Mouse (Mus musculus) kidney, adult 2 months (tissue): Measurements from ENCODE around the gene Arhgef15. TPM values are rescaled to one million over a fixed set of nuclear protein-coding genes. Genes with fewer than 3 reads are reported as not detected.

Experiments used
- DNase-seq: peaks from one replicate; pipeline ENCODE4 v3.0.0; 2021
- H3K27ac ChIP-seq: fragments of 200-500 bp; 2 replicates; pipeline ENCODE4 v1.5.1; 2012; ENCODE audit warnings: low read depth, low read length, control low read depth, inconsistent platforms; ENCODE audit not compliant: insufficient read depth
- H3K27me3 ChIP-seq: fragments of 200-500 bp; replicated peaks from 2 replicates; pipeline ENCODE4 v1.6.1; 2012; ENCODE audit warnings: mild to moderate bottlenecking, moderate library complexity, low read length, inconsistent platforms; ENCODE audit not compliant: control insufficient read depth, insufficient read depth
- H3K36me3 ChIP-seq: fragments of 200-500 bp; 2 replicates; pipeline ENCODE4 v1.6.1; 2012; ENCODE audit warnings: mild to moderate bottlenecking, moderate library complexity, low read length, inconsistent platforms; ENCODE audit not compliant: control insufficient read depth, insufficient read depth
- H3K4me1 ChIP-seq: fragments of 200-500 bp; 2 replicates; pipeline ENCODE4 v1.6.1; 2011; ENCODE audit warnings: low read length; ENCODE audit not compliant: control insufficient read depth, insufficient read depth
- H3K4me3 ChIP-seq: fragments of 200-500 bp; 2 replicates; pipeline ENCODE4 v1.5.1; 2011; ENCODE audit warnings: mild to moderate bottlenecking, low read depth, low read length, control low read depth; ENCODE audit not compliant: insufficient read depth
- CTCF ChIP-seq: fragments of 200-500 bp; conservative IDR thresholded peaks from 2 replicates; pipeline ENCODE4 v1.5.1; 2011; ENCODE audit warnings: low read depth, mild to moderate bottlenecking, control low read depth, low read length, moderate library complexity, mixed read lengths; ENCODE audit not compliant: insufficient read depth, insufficient read length
- POLR2A ChIP-seq: fragments of 200-500 bp; IDR thresholded peaks from one replicate; pipeline ENCODE4 v1.6.1; 2011; ENCODE audit warnings: low read depth, low read length, control low read depth
- WGBS: fragments of 180-500 bp; shearing (Covaris S2); methylation state at CpG from one replicate; pipeline ENCODE4 v1.1.7; 2018; 5-methylcytosine and 5-hydroxymethylcytosine counted together
- polyA plus RNA-seq: library from polyadenylated mRNA; depleted of rRNA; stranded (reverse); fragments of >200 nt; gene quantifications from 2 replicates; pipeline ENCODE4 v1.2.3, GENCODE M21; 2012

The Arhgef15 gene
- polyA plus RNA-seq, 1 experiment: 38.2 TPM

DNA sequence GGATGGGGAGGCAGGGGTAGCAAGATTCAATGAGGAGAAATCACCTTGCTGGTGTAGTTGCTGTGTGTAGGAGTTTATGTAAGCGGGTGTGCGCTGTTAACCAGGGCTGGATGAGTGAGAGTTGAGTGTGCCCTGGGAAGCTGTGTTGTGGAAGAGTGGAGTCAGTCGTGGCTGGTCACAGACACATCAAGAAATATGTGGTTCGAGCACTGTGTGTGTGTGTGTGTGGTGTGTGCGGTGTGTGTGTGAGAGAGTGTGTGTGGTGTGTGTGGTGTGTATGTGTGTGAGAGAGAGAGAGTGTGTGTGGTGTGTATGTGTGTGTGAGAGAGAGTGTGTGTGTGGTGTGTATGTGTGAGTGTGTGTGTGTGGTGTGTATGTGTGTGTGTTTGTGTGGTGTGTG is 1.8 kb downstream of the Arhgef15 start:
- TF ChIP-seq POLR2A (no peak), CTCF (no peak)
- H3K4me3 ChIP-seq: peak overlapping the region; percentile 46
- H3K36me3 ChIP-seq: no peaks in the 10 kb centered on the region
- DNase-seq: no peak
- H3K4me1 ChIP-seq: no peaks in the 10 kb centered on the region
- 56% methylated on average over 5 of the region's 5 CpGs for WGBS
- peak overlapping the region; percentile 71 for H3K27ac ChIP-seq
- H3K27me3 ChIP-seq: no peaks in the 10 kb centered on the region

DNA sequence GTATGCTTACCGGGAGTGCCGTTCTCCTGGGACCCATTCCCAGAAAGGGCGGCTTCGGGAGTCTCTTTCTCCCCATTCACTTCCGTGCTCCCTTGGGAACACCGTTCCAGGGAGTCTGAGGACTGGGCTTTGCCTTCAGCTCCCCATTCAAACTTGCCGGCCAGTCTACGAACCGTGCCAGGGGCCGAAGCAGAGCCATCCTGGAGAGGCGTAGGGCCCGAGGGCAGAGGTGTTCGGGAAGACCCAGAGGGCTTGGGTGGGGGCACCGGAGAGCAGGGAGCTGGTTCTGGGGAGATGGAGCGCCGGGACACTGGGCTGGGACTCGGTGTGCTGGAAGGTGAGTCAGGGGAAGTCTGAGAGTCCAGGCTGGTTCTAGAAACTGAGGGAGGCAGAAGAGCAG is 2.9 kb downstream of the Arhgef15 start:
- H3K27ac ChIP-seq: no peak overlapping the region
- WGBS: 7% methylated on average over 17 of the region's 17 CpGs
- no peak for DNase-seq

DNA sequence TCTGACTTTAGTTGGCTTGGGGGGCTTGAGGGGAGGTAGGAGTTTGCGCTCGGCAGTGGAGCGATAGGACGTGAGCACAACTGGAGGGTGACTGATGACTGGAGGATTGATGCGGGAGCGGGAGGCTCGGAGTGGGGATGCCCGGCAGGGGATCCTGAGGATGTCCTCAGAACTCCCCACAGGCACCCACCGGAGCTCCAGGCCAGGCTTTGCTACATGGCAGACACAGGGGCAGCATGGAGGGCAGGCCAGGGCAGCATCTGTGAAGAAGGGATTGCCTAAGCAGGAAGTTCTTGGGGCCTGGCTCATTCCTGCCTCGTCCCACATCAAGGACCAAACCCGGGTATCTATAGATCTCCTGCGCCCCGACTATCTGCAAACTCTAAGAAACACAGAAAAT is 3.4 kb downstream of the Arhgef15 start:
- H3K27me3 ChIP-seq: no peaks in the 10 kb centered on the region
- no peak for DNase-seq
- H3K27ac ChIP-seq: no peak overlapping the region
- H3K4me3 ChIP-seq: peak overlapping the region; percentile 9; the same call in 1 of the 2 replicates
- no peaks in the 10 kb centered on the region for H3K4me1 ChIP-seq
- 41% methylated on average over 13 of the region's 13 CpGs for WGBS
- TF ChIP-seq POLR2A (no peak), CTCF (no peak)
- no peaks in the 10 kb centered on the region for H3K36me3 ChIP-seq

More for the DNA sequence above, 2.9 kb downstream of the Arhgef15 start:
- no peaks in the 10 kb centered on the region for H3K36me3 ChIP-seq
- H3K27me3 ChIP-seq: no peaks in the 10 kb centered on the region
- H3K4me1 ChIP-seq: no peaks in the 10 kb centered on the region
- peak overlapping the region; percentile 33 for H3K4me3 ChIP-seq
- TF ChIP-seq POLR2A: no peak
- TF ChIP-seq CTCF: no peak

DNA sequence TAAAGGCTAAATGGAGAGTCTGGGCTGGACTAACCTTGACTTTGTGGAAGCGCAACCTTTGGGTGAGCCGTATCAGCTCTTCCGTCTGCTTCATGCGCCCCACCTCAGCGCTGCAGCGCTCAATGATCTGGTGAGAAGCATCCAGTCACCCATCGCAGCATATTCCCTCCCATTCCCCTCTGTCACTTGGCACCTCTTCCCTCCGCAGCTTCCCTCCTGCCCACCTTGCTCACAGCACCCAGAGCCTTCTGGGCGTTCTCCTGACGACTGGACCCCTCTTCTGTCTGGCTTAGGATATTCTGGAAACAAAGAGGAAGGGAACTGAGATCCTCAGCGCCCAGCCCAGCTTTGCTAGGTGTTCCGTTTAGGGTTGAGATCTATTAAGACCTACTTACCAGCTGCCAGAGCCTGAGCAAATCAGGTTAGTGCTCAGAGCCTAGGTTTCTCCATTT is 9.7 kb downstream of the Arhgef15 start:
- TF ChIP-seq CTCF (no peak), POLR2A (no peak)
- Histone ChIP-seq H3K27me3 (no peaks in the 10 kb centered on the region), H3K4me1 (0 out of 2 replicates have a peak, but pooled peaks cover under 1% of the 10 kb centered on the region), H3K4me3 (no peak overlapping the region), H3K27ac (no peak overlapping the region), H3K36me3 (no peaks in the 10 kb centered on the region)
- no peak for DNase-seq
- WGBS: 34% methylated on average over 12 of the region's 12 CpGs

DNA sequence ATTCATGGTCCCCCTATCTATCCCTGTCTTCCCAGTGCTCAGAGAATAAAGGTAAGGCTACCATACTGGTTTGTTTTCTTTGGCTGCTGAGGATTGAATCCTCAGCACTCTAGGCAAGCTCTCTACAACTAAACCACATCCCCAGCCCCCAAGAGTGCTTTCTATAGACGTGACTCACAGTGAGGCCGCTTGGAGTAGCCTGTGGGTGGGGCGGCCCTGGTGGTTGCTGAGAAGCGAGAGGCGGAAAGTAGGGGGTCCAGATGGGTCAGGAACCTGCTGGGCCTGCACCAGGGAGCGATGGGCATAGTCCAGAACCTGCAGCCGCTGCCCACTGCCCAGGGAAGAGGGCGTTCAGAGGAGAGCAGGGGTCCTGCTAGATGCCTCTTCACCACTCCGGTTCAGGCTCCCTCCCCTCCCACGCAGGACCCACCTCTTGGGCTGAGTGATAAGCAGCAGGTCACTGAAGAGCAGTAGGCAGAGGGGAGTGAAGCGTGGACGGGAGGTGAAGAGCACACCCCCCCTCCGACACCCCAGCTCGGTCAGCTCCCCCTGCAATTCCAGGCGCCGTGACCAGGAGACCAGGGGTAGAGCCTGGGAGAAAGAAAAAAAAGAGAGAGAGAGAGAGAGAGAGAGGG is 10.4 kb downstream of the Arhgef15 start:
- TF ChIP-seq CTCF (no peak), POLR2A (no peak)
- WGBS: 43% methylated on average over 14 of the region's 16 CpGs
- DNase-seq: no peak
- Histone ChIP-seq H3K4me1 (peaks cover 6% of the 10 kb centered on the region; the same call in 1 of the 2 replicates), H3K27me3 (no peaks in the 10 kb centered on the region), H3K4me3 (no peak overlapping the region), H3K27ac (no peak overlapping the region), H3K36me3 (no peaks in the 10 kb centered on the region)

DNA sequence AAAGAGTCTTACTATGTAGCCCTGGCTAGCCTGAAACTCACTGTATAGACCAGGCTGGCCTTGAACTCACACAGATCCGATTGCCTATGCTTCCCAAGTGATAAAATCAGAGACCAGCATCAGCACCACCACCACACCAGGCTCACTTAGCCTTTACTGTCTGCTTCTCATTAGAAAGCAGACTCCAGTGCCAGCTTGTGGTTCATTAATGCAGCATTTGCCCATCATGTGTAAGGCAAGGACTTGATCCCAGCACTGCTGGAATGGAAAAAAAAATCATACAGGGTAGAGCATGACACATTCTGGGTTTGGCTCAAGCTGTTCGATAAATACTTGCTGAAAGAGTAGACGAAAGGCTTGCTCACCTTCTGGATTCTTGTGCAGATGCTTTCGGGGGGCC is 11.3 kb downstream of the Arhgef15 start:
- Histone ChIP-seq H3K36me3 (no peaks in the 10 kb centered on the region), H3K4me3 (no peak overlapping the region), H3K27me3 (no peaks in the 10 kb centered on the region), H3K4me1 (peaks cover 12% of the 10 kb centered on the region), H3K27ac (no peak overlapping the region)
- no peak for DNase-seq
- WGBS: 72% methylated on average over 4 of the region's 4 CpGs
- TF ChIP-seq POLR2A (no peak), CTCF (no peak)

DNA sequence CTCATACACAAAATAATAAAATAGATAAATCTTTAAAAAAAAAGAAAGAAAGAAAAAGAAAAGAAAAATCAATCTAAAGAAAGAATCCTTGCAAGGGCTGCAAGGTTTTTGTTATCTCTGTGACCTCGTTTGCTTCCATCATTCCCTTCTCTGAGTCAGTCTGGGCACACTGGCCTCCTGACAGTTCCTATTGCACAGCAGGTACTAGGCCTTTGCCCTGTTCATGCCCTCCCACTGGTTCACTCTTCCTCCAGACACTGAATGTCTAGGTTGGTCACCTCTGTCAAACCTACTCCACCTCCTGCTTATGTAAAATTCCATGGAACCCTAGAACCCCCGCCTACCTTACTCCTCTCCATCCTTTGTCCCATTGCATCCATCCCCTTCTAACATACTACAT is 12.0 kb downstream of the Arhgef15 start:
- Histone ChIP-seq H3K4me1 (peaks cover 13% of the 10 kb centered on the region), H3K27me3 (no peaks in the 10 kb centered on the region), H3K36me3 (no peaks in the 10 kb centered on the region), H3K27ac (no peak overlapping the region), H3K4me3 (no peak overlapping the region)
- no peak for DNase-seq
- TF ChIP-seq POLR2A: no peak
- no peak for TF ChIP-seq CTCF
- WGBS: 79% methylated on average over 2 of the region's 2 CpGs
